Mouse (Mus musculus): ENCODE measurements around the gene Erich2. TPM values are rescaled to one million over a fixed set of nuclear protein-coding genes. Genes with fewer than 3 reads are reported as not detected.

Gene Erich2
- total RNA-seq, 2 experiments from 2014 or later = 0.26 TPM; not detected in 1

DNA sequence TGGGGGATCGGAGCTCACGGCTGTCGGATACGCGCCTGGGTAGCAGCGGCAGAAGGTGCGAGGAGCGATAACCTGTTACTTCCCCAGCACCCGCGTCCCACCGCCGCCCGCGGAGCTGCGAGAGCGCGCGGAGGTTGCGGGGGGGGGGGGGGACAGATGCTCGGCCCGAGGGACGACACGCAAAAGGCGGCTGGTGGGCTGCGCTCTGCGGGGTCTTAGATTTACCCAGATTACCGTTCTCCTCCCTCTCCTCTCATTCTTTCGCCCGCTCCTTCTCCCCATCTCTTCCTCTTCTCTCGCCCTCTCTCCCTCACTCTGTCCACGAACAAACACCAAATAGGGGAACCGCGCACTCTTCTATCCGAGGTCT is 54.0 kb downstream of the Erich2 start:
- DNase-seq = no peak

DNA sequence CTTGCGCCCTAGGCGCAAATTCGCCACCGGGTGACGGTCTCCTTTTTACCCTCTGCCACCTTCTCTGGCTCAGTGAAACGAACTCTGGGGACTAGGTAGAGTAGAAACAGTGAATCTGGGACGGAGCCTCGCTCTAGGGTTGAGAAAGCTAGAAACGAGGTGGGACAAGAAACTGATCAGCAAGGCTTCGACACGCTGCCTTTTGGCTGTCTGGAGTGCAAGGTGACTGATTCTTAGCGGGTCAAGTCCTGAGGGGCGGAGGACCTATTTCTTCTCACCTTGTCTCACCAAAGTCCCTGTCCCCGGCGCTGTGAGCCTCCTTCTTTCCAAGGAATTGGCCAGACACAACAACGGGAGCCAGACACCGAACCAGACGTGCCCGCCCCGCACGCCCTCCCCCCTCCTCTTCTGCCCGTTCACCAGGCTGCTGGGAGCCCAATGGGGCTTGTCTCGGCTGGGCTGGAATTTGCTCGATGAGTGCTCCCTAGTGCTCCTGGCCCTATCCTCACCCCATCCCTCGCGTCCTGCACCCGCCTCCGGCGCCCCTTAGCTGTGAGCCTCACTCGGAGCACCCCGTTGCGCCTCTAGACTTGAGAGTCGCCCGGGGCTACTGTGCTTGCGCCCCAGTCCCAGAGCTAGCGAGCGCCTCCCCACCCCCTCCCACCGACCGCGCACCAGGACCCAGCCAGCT is 54.5 kb downstream of the Erich2 start:
- DNase-seq = no peak

DNA sequence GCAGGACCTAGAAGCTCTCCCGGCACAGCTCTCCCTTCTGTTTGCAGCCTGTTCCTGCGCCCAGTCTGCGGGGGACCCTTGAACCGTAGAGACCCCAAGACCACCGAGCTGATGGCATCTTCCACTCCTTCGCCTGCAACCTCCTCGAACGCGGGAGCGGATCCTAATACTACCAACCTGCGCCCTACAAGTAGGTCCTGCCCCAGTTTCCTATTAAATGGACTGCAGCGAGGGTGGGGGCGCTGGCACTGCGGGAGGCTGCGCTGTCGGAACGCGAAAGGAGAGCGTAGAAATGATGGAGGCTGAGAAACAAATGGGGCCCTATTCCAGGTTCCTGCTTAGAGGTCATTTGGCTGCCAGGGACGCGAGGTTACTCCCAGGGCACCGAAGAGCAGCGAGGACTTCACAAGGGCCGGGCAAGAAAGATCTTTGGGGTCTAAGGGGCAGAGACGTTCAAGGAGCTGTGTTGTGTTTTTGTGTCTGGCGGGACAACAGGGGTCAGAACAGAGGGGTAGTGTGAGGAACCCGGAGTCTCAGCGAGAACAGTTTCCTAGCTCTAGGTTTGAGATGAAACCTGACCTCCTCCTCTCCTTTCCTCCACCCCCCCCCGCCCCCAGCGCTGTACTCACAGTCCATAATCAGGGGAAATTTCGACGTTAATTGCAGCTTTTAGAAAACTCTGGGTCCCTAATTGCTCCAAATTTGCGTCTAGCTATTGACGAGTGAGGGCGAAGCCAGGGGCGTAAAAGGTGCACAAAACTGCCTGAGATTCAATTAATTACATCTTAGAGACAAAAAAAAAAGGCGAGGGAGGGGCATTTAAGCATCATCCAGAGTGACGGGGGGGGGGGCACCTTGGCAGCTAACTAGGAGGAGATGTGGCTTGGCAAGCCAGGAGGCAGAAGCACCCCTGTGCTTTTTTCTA is 55.4 kb downstream of the Erich2 start:
- DNase-seq = no peak

DNA sequence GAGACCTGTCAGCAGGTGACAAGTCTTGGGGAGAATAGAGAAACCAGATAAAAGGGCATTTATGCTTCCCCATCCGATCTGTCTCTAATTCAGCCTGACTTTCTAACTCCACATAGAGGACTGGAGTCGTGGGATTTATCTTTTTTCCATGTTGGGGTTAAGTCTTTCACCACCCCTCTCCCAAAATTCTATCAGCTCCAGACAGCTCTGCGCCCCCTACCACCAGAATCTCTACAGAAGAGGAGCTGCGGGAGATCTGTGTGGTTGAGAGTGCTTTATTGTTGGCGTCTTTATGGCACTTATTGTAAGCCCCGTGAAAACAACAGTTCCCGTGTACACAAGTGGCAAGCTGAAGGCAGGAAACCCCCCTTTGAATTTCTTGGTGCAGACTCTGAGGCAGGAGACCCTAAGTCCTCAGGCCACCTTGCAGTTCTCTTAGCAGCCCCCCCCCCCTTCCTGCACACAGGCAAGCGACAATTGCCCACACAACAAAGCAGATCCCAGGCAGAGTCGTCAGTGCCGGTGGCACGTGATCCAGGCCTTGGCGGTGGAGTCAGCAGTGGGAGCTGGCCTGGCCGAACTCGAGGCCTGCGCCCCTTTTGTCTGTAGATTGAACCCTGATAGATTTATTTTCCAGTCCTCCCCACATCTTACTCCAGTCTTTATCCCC is 56.2 kb downstream of the Erich2 start:
- DNase-seq = no peak

DNA sequence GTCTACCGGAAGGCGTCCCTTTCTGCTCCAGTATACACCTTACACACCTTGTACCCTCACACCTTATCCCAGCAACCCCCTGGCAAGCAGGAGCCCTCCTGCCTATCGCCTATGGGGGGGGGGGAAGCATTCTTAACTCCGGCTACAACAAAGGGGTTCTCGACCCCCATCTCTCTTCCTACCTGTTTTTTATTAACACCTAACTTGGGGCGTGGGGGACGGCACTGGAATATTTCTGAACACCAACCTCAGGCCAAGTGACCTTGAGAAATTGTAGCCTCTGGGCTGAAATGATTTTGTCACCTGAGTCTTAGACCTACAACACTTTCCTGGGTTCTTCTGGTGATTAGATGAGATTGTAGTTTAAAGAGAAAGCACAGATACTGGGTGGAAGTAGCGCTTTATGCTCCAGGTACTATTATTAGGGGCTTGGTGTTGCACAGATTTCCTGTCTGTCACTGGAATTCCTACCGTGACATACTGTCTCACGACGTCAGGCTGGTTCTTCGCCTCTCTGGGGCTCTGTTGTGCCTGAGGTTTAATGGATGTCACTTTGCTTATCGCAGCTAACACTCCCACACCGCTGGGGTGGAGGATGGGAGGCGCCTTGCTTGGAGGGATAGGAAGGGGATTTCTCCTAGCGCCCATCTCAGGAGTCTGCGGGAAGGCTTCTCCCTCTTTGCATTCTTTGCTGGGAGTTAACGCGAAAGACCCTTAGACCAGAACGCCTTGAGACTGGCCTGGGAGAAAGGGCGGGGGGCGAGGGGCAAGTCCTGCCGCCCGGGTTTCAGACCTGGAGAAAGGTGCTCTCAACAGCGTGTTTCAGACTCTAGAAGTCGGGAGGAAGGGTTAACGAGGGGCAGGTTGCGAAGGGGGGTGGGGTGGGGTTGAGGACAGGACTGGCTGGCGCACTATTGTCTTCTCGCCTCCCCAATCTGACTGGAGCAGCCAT is 57.3 kb downstream of the Erich2 start:
- DNase-seq = no peak

DNA sequence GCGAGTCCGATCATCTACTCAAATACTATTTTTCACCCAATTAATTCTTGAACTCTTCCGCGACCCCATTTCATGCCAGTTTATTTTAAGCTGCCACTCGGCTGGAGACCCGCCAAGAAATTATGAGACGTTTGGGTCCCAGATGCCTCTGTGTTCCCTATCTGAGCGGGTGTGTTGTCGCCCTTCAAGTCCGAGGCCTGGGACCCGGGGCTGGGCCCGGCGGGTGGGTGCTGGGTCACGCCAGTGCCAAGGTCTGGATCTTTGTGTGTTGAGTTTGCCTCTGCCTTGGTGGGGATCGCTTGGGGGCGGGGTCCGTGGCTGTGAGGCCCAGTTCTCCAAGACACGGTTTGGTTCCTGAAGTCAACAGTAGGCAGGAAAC is 58.0 kb downstream of the Erich2 start:
- DNase-seq = no peak

DNA sequence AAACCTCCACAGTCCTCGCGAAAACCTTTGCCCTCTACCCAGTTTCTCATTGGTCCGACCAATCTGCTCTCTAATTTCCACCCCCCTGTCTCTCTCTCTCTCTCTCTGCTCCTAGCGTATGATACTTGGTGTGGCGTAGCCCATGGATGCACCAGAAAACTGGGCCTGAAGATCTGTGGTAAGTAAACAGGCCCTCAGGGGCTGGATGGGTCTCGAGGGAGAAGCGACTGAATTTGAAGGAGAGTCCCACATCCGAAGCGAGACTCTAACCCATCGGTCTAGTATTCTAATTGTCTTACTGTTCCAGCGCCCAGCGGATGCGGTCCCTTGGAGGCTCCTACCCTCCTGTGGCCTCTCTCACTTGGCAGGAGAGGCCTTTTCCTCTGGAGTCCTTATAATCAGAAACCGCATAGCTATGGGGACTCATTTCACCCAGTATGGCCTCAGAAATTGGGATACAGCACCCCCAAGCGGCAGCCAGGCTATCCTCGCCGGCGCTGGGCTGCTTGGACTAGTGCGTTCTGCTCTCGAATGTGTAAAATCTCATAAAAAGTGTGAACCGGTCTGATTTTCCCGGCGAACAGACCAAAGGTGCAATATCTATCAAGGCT is 58.6 kb downstream of the Erich2 start:
- DNase-seq = peak; percentile 74 to 79

DNA sequence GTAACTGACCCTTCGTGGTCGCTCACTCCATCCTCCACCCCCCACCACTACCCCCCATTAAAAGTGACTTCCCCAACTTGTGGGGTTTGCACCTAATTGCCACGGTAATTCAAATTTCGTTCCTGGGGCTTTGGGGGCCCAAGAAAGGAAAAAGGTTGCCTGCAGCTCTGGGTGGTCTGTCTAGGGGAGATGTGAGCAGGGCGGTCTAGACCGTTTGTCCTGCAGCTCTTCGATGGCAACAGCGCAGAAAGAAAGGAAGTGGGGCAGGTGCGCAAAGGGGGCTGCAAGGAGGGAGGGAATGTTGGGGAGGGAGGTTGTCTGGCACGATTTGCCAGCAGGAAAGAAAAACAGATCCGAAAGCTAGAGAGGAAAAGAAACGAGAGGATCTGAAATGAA is 59.1 kb downstream of the Erich2 start:
- no peak for DNase-seq

DNA sequence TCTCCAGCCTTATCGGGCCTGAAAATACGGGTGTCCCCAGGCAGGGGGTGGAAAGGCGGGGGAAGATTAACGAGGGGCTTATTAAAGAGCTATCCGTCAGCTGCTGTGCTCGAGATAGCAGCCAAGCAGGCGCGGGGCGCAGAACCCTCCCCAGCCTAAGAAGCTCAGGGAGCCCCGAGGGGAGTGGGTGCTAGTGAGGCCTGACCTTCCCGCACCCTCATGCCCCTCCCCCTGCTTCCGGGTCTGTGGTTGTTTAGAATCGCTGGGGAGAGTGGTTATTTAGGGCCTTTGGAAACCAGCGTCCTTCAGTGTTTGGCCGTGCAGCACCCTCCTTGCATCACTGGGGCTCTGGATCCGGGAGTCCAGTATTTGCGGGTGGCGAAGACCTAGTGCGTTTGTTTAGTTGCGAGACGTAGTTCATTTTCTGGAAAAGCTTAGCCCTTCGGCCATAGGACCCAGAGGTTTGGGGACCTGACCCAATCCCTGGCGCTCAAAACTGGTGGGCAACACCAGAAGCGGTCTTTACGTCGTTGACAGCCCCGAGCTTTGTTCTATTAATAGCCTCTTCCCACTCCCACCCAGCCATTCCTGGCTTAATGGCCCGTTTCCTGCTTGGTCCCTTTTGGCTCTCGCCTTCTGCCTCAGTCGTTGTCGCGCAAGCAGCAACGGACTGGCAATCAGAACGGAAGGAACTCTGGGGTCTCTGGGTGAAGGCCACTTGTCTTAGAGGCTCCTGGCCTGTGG is 59.8 kb downstream of the Erich2 start:
- DNase-seq = peak in 1 of 2 experiments; percentile 31

DNA sequence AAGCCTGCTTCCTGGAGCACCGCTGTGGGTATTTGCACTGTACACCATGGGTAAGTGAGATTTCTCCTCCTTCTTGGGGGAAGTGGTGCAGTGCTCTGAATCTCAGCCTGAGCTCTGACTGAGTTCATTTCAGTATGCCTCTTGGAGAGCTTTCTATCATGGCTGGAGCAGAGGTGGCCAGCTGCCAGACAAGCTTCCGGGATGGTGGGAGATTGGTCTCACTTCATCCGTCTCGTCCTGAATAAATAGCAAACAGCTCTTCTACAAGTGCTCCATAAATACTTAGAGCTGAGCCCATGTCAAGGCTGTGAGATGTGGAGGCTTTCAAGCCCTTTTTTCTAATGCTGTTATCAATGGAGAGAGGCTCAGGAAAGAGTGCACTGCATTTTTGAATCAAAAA is 63.1 kb downstream of the Erich2 start:
- no peak for DNase-seq

DNA sequence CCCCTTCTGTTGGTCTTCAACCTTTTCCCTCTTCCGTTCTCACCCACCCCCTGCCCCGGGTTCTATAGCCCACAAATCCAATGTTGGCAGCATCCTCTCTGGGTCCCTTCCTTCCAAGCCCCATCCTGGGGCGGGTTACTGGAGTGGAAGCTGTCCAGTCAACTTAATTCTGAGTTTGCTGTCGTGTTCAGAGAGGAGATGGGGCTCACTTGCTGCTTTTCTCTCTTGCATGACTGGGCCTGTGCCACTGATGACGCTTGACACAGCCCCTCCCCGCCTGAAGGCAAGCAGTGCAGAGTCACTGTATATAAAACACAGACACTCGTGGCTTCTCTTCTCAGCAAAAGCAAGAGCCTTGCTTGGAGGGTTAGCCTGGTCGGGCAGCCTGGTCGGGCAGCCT is 63.6 kb downstream of the Erich2 start:
- DNase-seq = no peak

DNA sequence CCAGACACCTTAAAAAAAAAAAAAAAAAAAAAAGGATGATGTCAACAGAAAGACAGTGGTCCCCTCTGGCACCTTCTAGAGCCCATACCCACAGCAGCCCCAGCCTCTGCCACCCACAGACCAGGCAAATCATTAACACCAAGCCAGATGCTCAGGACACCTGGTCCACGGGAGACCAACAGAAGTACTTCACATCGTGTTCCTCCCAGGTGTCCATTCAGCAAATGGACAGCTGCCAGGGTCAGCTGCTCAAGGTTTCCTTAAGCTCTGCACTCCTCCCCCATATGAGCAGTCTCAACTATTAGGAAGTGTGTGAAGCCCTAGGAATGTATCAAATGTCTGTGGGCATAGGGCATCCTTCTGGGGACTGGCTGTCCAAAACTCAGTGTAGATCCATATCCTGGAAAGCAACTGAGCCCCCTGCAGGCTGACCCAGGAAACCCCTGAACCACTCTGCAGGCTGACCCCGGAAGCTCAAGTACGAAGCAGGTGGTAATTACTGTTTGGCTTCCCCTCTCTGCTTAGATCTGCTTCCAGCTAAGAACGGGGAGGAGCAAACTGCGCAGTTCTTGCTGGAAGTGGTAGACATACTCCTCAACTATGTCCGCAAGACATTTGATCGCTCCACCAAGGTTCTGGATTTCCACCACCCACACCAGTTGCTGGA is 65.1 kb downstream of the Erich2 start:
- DNase-seq = no peak

DNA sequence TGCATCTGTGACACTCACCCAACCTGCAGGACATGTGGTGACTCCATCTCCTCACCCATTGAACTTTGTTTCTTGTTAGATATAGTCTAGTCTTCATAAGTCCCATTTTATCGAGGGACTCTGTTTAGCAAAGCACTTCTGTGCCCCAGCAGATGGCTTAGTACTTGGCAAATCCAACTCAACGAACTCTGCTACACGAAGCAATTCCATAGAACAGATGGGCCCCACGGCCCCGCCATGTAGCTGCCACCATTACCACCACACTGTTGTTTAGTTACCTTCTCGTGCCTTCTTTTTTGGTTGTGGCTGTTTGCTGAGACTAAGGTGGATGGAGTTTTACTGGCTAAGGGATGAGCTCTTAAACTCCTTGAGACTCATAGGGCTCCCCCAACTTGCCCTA is 79.6 kb downstream of the Erich2 start:
- no peak for DNase-seq

Other genes starting within 250 kb of the Erich2 start
- gene Sp5, start 33.9 kb upstream of the Erich2 start, total RNA-seq (2021) = 1 to 10 TPM; 2.8 to 4.4 TPM
- gene Gad1, start 44.3 kb downstream of the Erich2 start, total RNA-seq (2021) = 1 to 10 TPM; 3.0 to 3.5 TPM
- gene Gorasp2, start 152.8 kb downstream of the Erich2 start, total RNA-seq (2021) = 100 to 1,000 TPM; 117 to 120 TPM
- gene Gm26558, start 153.3 kb downstream of the Erich2 start, total RNA-seq (2021) = under 1 TPM; 0.36 to 0.66 TPM